Comparison of ENCODE assay signal across 30 mouse cellular contexts in genomic region chr11:86871782-86872181, GRCm38 (mm10).
A peak's percentile ranks its signal among the peaks of the same experiment; 100 is the strongest.
DNase-seq lines count a peak whose midpoint lies in the region; ATAC-seq and TF ChIP-seq lines count a peak whose summit lies in the region.
"Had no signal": no experiment of that assay in that cellular context is flagged by ENCODE, and none has a peak within 500 bp of the region (broad histone marks: within the 10 kb centered on the region; RNA-seq: fewer than 3 reads in every experiment).

No protein-coding gene starts in this region.

- no peaks in the 10 kb centered on the region for H3K27me3 ChIP-seq in forebrain, embryonic 10.5 days (ENCODE audit: poor library complexity, severe bottlenecking)
- no peaks in the 10 kb centered on the region for H3K27me3 ChIP-seq in forebrain, postnatal 0 days (ENCODE audit: insufficient read depth, low read length)
- no peaks in the 10 kb centered on the region for H3K27me3 ChIP-seq in liver, embryonic 16.5 days (ENCODE audit: control insufficient read depth, insufficient read depth, low read depth, low read length)
- H3K27me3 ChIP-seq: embryonic facial prominence, embryonic 12.5 days; forebrain, embryonic 15.5 days; heart, embryonic 13.5 days; hindbrain, embryonic 12.5 days; intestine, embryonic 15.5 days; midbrain, embryonic 12.5 days; Patski had no signal

- no peak overlapping the region for H3K4me3 ChIP-seq in forebrain, embryonic 10.5 days
- no peak overlapping the region for H3K4me3 ChIP-seq in forebrain, postnatal 0 days (ENCODE audit: low read depth, low read length)
- no peak overlapping the region for H3K4me3 ChIP-seq in liver, embryonic 16.5 days (ENCODE audit: low read depth, low read length)
- H3K4me3 ChIP-seq: embryonic facial prominence, embryonic 12.5 days; forebrain, embryonic 15.5 days; heart, adult 2 months; heart, embryonic 13.5 days; hindbrain, embryonic 12.5 days; intestine, embryonic 15.5 days; midbrain, embryonic 12.5 days had no signal

- no peaks in the 10 kb centered on the region for H3K9me3 ChIP-seq in forebrain, embryonic 10.5 days
- no peaks in the 10 kb centered on the region for H3K9me3 ChIP-seq in forebrain, postnatal 0 days (ENCODE audit: low read length)
- no peaks in the 10 kb centered on the region for H3K9me3 ChIP-seq in liver, embryonic 16.5 days (replicated peaks; ENCODE audit: control insufficient read depth, low read length)
- H3K9me3 ChIP-seq: embryonic facial prominence, embryonic 12.5 days; forebrain, embryonic 15.5 days; G1E; hindbrain, embryonic 12.5 days; intestine, embryonic 15.5 days; midbrain, embryonic 12.5 days had no signal

- H3K36me3 ChIP-seq in forebrain, embryonic 10.5 days (replicated peaks), result no peaks in the 10 kb centered on the region
- H3K36me3 ChIP-seq in forebrain, postnatal 0 days (ENCODE audit: insufficient read depth), result no peaks in the 10 kb centered on the region
- H3K36me3 ChIP-seq in liver, embryonic 16.5 days (ENCODE audit: control insufficient read depth, insufficient read depth), result no peaks in the 10 kb centered on the region
- H3K36me3 ChIP-seq: embryonic facial prominence, embryonic 12.5 days; forebrain, embryonic 15.5 days; G1E; heart, embryonic 13.5 days; hindbrain, embryonic 12.5 days; intestine, embryonic 15.5 days; midbrain, embryonic 12.5 days had no signal

- no peak for ATAC-seq in forebrain, postnatal 0 days
- peak; percentile 30; the same call in 1 of the 2 replicates for ATAC-seq in liver, embryonic 16.5 days (ENCODE audit: low read depth)
- ATAC-seq: forebrain, embryonic 15.5 days; hindbrain, postnatal 0 days; intestine, embryonic 15.5 days; Patski had no signal

- peak overlapping the region; percentile 77; the same call in 1 of the 2 replicates for H3K27ac ChIP-seq in forebrain, embryonic 10.5 days
- no peak overlapping the region for H3K27ac ChIP-seq in forebrain, postnatal 0 days (ENCODE audit: low read depth, low read length)
- H3K27ac ChIP-seq in liver, embryonic 16.5 days (ENCODE audit: low read length), result peak overlapping the region; percentile 58
- H3K27ac ChIP-seq: embryonic facial prominence, embryonic 12.5 days; forebrain, embryonic 15.5 days; heart, adult 2 months; heart, embryonic 13.5 days; hindbrain, embryonic 12.5 days; hindbrain, postnatal 0 days; intestine, embryonic 15.5 days; kidney, postnatal 0 days; liver, embryonic 14.5 days; midbrain, embryonic 12.5 days had no signal

- no peak overlapping the region for H3K9ac ChIP-seq in forebrain, postnatal 0 days
- H3K9ac ChIP-seq in liver, embryonic 16.5 days (ENCODE audit: low read depth, low read length), result no peak overlapping the region
- H3K9ac ChIP-seq: embryonic facial prominence, embryonic 12.5 days; forebrain, embryonic 15.5 days; heart, embryonic 13.5 days; hindbrain, embryonic 12.5 days; intestine, embryonic 15.5 days; liver, embryonic 14.5 days; midbrain, embryonic 12.5 days had no signal

- no peak overlapping the region for H3K4me2 ChIP-seq in forebrain, postnatal 0 days (ENCODE audit: low read depth)
- H3K4me2 ChIP-seq in liver, embryonic 16.5 days (ENCODE audit: low read depth, low read length), result no peak overlapping the region
- H3K4me2 ChIP-seq: embryonic facial prominence, embryonic 12.5 days; forebrain, embryonic 15.5 days; heart, embryonic 13.5 days; hindbrain, embryonic 12.5 days; intestine, embryonic 15.5 days; midbrain, embryonic 12.5 days had no signal

- peaks cover 43% of the 10 kb centered on the region for H3K4me1 ChIP-seq in forebrain, embryonic 10.5 days
- peaks cover 8% of the 10 kb centered on the region; the same call in 1 of the 2 replicates for H3K4me1 ChIP-seq in forebrain, postnatal 0 days (ENCODE audit: insufficient read depth)
- peaks cover 6% of the 10 kb centered on the region; the same call in 1 of the 2 replicates for H3K4me1 ChIP-seq in liver, embryonic 16.5 days (ENCODE audit: control insufficient read depth, low read depth, low read length)

- no peak for TF ChIP-seq CTCF in forebrain, postnatal 0 days (IDR thresholded peaks at IDR 0.05; ENCODE audit: low read depth)

- DNase-seq in forebrain, embryonic 10.5 days (ENCODE audit: extremely low spot score, low spot score), result no peak
- no peak for DNase-seq in forebrain, postnatal 0 days
- DNase-seq in urinary bladder, postnatal 14 days (ENCODE audit: low spot score), result peak; percentile 51
- DNase-seq in urinary bladder, postnatal 4 days (ENCODE audit: low spot score in 2 of 2), result no peak
- DNase-seq in left cerebral cortex, adult 8-10 months (ENCODE audit: low spot score in 2 of 2), result no peak
- no peak for DNase-seq in heart, postnatal 14 days
- DNase-seq in T-cell, adult 2 months (ENCODE audit: low spot score), result no peak
- DNase-seq: adrenal gland, adult 2 months; adrenal gland, postnatal 36 days; cerebellum, adult 8-10 months; cerebellum, postnatal 36 days; heart, adult 2 months; kidney, adult 2 months; layer of hippocampus, adult 9-11 months; lung, postnatal 36 days; retina, postnatal 1 day; right cerebral cortex, postnatal 14 days; thymus, postnatal 14 days had no signal

- 58% methylated on average over 4 of the region's 4 CpGs for WGBS in forebrain, embryonic 10.5 days
- 69% methylated on average over 4 of the region's 4 CpGs for WGBS in forebrain, postnatal 0 days
- 8% methylated on average over 4 of the region's 4 CpGs for WGBS in liver, embryonic 16.5 days (ENCODE audit: insufficient replicate concordance)

- intact Hi-C loops in heart, postnatal 14 days (cut with DNase I), result no loop called here
